Mouse (Mus musculus) limb, embryonic 13.5 days (tissue): ENCODE results near the gene March6. TPM values are rescaled to one million over a fixed set of nuclear protein-coding genes. Genes with fewer than 3 reads are reported as not detected.

Experiments used
- ATAC-seq: fragments of 200-750 bp; cut with Nextera tagmentation; 2 replicates; pipeline ENCODE4 v1.8.0; 2017; ENCODE audit warnings: low read depth, moderate number of reproducible peaks, moderate TSS enrichment; ENCODE audit not compliant: low FRiP score
- H3K27ac ChIP-seq: fragments of 300-500 bp; sonication (generic); 2 replicates; pipeline ENCODE4 v1.5.1; 2015; ENCODE audit warnings: inconsistent platforms, mild to moderate bottlenecking, moderate library complexity
- H3K27me3 ChIP-seq: fragments of 300-500 bp; sonication (generic); 2 replicates; pipeline ENCODE4 v1.6.1; 2015; ENCODE audit warnings: mild to moderate bottlenecking, inconsistent platforms
- H3K36me3 ChIP-seq: fragments of 300-500 bp; sonication (generic); 2 replicates; pipeline ENCODE4 v1.6.1; 2015; ENCODE audit warnings: inconsistent platforms, mild to moderate bottlenecking, moderate library complexity
- H3K4me1 ChIP-seq: fragments of 300-500 bp; sonication (generic); 2 replicates; pipeline ENCODE4 v1.6.1; 2015; ENCODE audit warnings: inconsistent platforms
- H3K4me2 ChIP-seq: fragments of 300-500 bp; sonication (generic); replicated peaks from 2 replicates; pipeline ENCODE4 v1.6.1; 2015; ENCODE audit warnings: inconsistent platforms, mild to moderate bottlenecking, moderate library complexity
- H3K4me3 ChIP-seq: fragments of 300-500 bp; sonication (generic); 2 replicates; pipeline ENCODE4 v1.5.1; 2015; ENCODE audit warnings: moderate library complexity, mild to moderate bottlenecking, inconsistent platforms
- H3K9ac ChIP-seq: fragments of 300-500 bp; sonication (generic); 2 replicates; pipeline ENCODE4 v1.6.1; 2015; ENCODE audit warnings: mild to moderate bottlenecking, inconsistent platforms
- H3K9me3 ChIP-seq: fragments of 300-500 bp; sonication (generic); 2 replicates; pipeline ENCODE4 v1.6.1; 2016; ENCODE audit warnings: inconsistent platforms
- WGBS: fragments of 180-500 bp; shearing (Covaris S2); methylation state at CpG from one replicate; pipeline ENCODE4 v1.1.7; 2015; 5-methylcytosine and 5-hydroxymethylcytosine counted together
- polyA plus RNA-seq: library from polyadenylated mRNA; unstranded; fragments of >200 nt; fragmentation: Nextera tagmentation; extraction: Ambion mirVana; gene quantifications from 2 replicates; pipeline ENCODE4 v1.2.1, GENCODE M21; 2015

Gene March6
- polyA plus RNA-seq, 1 experiment from 2014 or later = 32.0 TPM

GRCm38 (mm10) chr15:31460571-31460970, 70.3 kb downstream of the March6 start:
- Histone ChIP-seq H3K27ac (no peak overlapping the region), H3K9me3 (no peaks in the 10 kb centered on the region), H3K4me1 (no peaks in the 10 kb centered on the region), H3K27me3 (no peaks in the 10 kb centered on the region), H3K4me3 (no peak overlapping the region), H3K9ac (no peak overlapping the region), H3K36me3 (peaks cover 81% of the 10 kb centered on the region), H3K4me2 (no peak overlapping the region)
- no peak for ATAC-seq
- 98% methylated on average over 2 of the region's 2 CpGs for WGBS

DNA sequence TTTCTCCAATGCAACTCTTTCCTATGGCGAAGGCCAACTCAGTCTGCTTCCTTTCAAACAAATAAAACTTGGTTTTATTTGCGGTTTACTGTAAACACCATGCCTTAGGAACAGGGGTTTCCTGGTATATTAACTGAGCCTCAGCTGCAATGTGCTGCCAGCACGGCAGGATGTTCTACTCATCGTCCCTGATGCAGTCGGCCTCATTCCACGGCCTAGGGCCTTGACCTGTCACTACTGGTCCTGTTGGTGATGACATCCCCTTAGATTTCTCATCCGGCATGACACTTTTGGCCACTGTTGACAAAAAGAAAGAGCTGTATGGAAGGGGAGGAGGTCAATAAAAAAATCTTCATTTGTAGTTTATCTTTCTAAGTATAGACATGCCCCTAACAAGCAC, 72.8 kb downstream of the March6 start:
- no peak for ATAC-seq
- no peak overlapping the region for H3K4me2 ChIP-seq
- H3K9ac ChIP-seq = no peak overlapping the region
- H3K27ac ChIP-seq = no peak overlapping the region
- H3K4me1 ChIP-seq = no peaks in the 10 kb centered on the region
- WGBS = 85% methylated on average over 7 of the region's 7 CpGs
- peaks cover 60% of the 10 kb centered on the region for H3K36me3 ChIP-seq
- H3K27me3 ChIP-seq = no peaks in the 10 kb centered on the region
- no peak overlapping the region for H3K4me3 ChIP-seq
- H3K9me3 ChIP-seq = no peaks in the 10 kb centered on the region

- Histone ChIP-seq H3K36me3 (peaks cover 43% of the 10 kb centered on the region), H3K4me3 (no peak overlapping the region), H3K9ac (no peak overlapping the region), H3K27ac (no peak overlapping the region), H3K27me3 (no peaks in the 10 kb centered on the region), H3K9me3 (no peaks in the 10 kb centered on the region), H3K4me1 (peaks cover 13% of the 10 kb centered on the region; the same call in 1 of the 2 replicates), H3K4me2 (no peak overlapping the region)
- WGBS = 91% methylated on average over 5 of the region's 5 CpGs
- ATAC-seq = no peak
Observed at GRCm38 (mm10) chr15:31456381-31456780, 74.5 kb downstream of the March6 start.

- no peak for ATAC-seq
Observed at GRCm38 (mm10) chr15:31454861-31455295, 76.0 kb downstream of the March6 start.

DNA sequence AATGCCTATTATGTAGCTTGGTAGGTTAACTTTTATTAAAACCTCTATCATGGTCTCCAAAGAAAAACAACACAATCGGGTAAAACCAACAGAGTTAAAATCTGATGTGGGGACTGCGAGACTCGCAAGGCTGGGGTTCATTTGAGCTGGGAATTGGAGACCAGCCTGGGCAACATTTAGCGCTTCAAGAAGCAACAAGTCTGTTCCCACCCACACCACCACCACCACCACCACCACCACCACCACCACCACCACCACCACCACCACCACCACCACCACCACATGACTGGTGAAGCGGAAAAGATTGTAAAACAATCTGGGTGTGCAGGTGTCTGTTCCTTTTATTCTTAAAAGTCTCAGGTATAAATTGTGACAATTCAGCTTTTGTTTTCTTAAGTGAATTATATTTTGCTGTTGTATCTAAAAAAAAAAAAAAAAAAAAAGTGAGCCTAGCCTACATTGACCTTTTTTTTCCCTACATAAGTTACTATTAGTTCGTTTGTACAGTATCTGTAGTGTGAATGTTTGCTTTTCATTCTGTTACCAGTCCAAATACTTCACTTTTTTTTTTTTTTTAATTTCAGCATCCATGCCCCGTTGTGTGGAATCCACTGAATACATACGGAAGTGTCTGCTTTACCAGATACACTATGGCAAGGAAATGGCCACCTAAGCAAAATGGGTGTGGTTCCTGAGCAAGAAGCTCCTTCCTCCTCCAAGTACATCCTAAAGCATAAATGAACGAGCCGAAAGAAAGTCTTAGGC, 76.6 kb downstream of the March6 start:
- Histone ChIP-seq H3K9me3 (no peaks in the 10 kb centered on the region), H3K4me2 (peak overlapping the region; percentile 75), H3K27me3 (no peaks in the 10 kb centered on the region), H3K9ac (peak overlapping the region; percentile 75; the same call in 1 of the 2 replicates), H3K27ac (peak overlapping the region; percentile 84; the same call in 1 of the 2 replicates), H3K36me3 (peaks cover 22% of the 10 kb centered on the region), H3K4me1 (peaks cover 13% of the 10 kb centered on the region; the same call in 1 of the 2 replicates), H3K4me3 (peak overlapping the region; percentile 69)
- 50% methylated on average over 10 of the region's 10 CpGs for WGBS
- ATAC-seq = no peak

More at GRCm38 (mm10) chr15:31454861-31455295, 76.0 kb downstream of the March6 start:
- Histone ChIP-seq H3K4me3 (no peak overlapping the region), H3K27me3 (no peaks in the 10 kb centered on the region), H3K9me3 (no peaks in the 10 kb centered on the region), H3K4me2 (no peak overlapping the region), H3K36me3 (peaks cover 28% of the 10 kb centered on the region), H3K27ac (no peak overlapping the region), H3K4me1 (peaks cover 13% of the 10 kb centered on the region; the same call in 1 of the 2 replicates), H3K9ac (no peak overlapping the region)
- 75% methylated on average over 7 of the region's 7 CpGs for WGBS

DNA sequence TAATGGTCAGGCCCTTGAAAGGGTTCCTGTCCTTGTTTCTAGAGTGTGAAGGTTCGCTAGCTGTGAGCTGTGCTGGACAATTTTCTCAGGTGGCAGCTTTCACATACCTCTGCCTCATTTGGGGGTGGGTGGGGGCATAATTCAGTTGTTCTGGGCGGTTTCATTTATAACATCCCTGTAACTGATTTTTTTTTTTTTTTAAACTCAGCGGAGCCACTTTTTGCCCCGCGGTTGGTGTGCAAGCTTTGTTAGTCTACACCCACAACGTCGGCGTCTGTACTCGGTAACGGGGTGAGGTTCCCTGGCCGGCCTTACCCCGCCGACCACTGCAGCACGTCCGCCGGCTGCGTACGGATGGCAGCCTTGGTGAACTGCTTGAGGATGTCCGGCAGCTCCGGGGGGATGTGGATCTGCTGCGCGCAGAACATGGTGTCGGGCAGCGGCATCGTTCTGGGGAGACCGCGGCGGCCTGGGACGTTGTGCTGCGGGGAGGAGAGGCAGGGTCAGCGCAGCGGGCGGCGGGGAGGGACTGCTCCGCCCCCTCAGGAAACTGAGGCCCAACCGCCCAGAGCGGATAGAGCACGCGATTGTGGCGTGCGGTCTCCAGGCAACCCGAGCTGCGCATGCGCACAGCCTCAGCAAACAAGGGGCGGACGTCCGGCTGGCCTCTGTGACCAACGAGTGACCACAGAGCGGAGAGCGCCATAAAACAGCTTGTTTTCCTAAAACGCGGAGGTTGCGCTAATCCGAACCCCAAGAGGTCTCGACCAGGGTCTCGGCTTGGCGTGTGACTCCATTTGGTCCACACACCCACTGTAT, 77.5 kb downstream of the March6 start, which contains the start of gene Ropn1l:
Gene Ropn1l, minus strand, starts transcription at position 640 of the 819 bp plus-strand sequence.
- peak within 1 kb of the TSS; percentile 75 for H3K9ac ChIP-seq
- H3K4me3 ChIP-seq = peak within 1 kb of the TSS; percentile 69
- peak within 1 kb of the TSS; percentile 75 for H3K4me2 ChIP-seq
- peak; percentile 93 for ATAC-seq
- H3K9me3 ChIP-seq = no peaks in the 10 kb centered on the region
- H3K4me1 ChIP-seq = peaks cover 13% of the 10 kb centered on the region; the same call in 1 of the 2 replicates
- peak within 1 kb of the TSS; percentile 84 for H3K27ac ChIP-seq
- H3K36me3 ChIP-seq = peaks cover 13% of the 10 kb centered on the region
- WGBS = under 1% methylated on average over 57 of the region's 57 CpGs
- no peaks in the 10 kb centered on the region for H3K27me3 ChIP-seq

GRCm38 (mm10) chr15:31452336-31453097, 78.3 kb downstream of the March6 start:
- peaks cover 5% of the 10 kb centered on the region; the same call in 1 of the 2 replicates for H3K36me3 ChIP-seq
- H3K27me3 ChIP-seq = no peaks in the 10 kb centered on the region
- no peak for ATAC-seq
- peak overlapping the region; percentile 69 for H3K4me3 ChIP-seq
- no peaks in the 10 kb centered on the region for H3K9me3 ChIP-seq
- 0 out of 2 replicates have a peak overlapping the region, but pooled peaks have one; percentile 22 for H3K27ac ChIP-seq
- H3K9ac ChIP-seq = peak overlapping the region; percentile 75
- H3K4me1 ChIP-seq = peaks cover 13% of the 10 kb centered on the region; the same call in 1 of the 2 replicates
- peak overlapping the region; percentile 75 for H3K4me2 ChIP-seq
- 39% methylated on average over 18 of the region's 18 CpGs for WGBS

DNA sequence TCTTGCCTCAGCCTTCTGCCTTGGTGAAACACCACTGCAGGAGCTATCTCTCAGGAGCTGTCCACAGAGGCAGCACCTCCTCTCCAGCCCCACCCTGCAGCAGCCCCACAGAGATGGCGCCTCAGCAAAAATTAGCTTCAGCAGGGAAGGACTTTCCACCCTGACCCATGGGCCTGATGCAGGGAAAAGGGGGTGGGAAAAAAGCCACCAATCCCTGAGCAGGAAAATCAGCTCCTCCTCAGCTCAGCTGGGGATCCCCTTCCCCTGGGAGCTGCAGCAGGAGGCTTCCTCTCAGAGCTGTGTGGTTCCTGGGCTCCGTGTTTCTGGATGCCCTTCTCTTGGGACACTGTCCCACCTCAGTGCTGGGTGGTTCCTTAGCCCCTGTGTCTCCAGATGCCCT, 81.1 kb downstream of the March6 start:
- H3K27ac ChIP-seq = no peak overlapping the region
- H3K36me3 ChIP-seq = peaks cover 1% of the 10 kb centered on the region; the same call in 1 of the 2 replicates
- H3K4me3 ChIP-seq = no peak overlapping the region
- no peak overlapping the region for H3K9ac ChIP-seq
- no peak overlapping the region for H3K4me2 ChIP-seq
- 13% methylated on average over 2 of the region's 2 CpGs for WGBS
- no peaks in the 10 kb centered on the region for H3K27me3 ChIP-seq
- ATAC-seq = no peak
- no peaks in the 10 kb centered on the region for H3K9me3 ChIP-seq
- H3K4me1 ChIP-seq = peaks cover 13% of the 10 kb centered on the region; the same call in 1 of the 2 replicates

- Histone ChIP-seq H3K36me3 (no peaks in the 10 kb centered on the region), H3K4me1 (peaks cover 4% of the 10 kb centered on the region; the same call in 1 of the 2 replicates), H3K4me2 (peak overlapping the region; percentile 30; the same call in 1 of the 2 replicates), H3K4me3 (no peak overlapping the region), H3K9me3 (no peaks in the 10 kb centered on the region), H3K9ac (no peak overlapping the region), H3K27ac (no peak overlapping the region), H3K27me3 (no peaks in the 10 kb centered on the region)
- no peak for ATAC-seq
- 48% methylated on average over 7 of the region's 7 CpGs for WGBS
Observed at GRCm38 (mm10) chr15:31447121-31447520, 83.7 kb downstream of the March6 start.

DNA sequence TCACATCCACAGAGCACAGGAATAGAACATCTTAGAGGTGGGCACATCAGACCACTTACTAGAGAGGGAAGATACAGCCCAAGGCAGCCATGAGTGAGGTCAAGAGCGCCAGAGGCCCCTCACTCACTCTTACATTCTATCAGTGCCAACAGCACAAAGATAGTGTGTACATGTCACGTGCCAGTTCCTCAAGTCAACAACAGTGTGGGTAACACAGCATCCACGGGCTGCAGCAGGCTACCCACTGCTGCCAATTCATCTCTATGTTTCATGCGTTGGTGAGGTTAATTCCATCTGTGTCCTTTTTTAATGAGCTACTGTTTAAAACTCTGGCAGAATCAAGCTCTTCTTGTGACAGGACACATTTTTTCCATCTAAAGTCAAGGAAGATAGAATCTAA, 88.2 kb downstream of the March6 start:
- Histone ChIP-seq H3K36me3 (no peaks in the 10 kb centered on the region), H3K9me3 (no peaks in the 10 kb centered on the region), H3K9ac (no peak overlapping the region), H3K4me1 (no peaks in the 10 kb centered on the region), H3K27ac (no peak overlapping the region), H3K4me2 (no peak overlapping the region), H3K27me3 (no peaks in the 10 kb centered on the region), H3K4me3 (no peak overlapping the region)
- no peak for ATAC-seq
- 87% methylated on average over 4 of the region's 4 CpGs for WGBS

GRCm38 (mm10) chr15:31441996-31442395, 88.9 kb downstream of the March6 start:
- 80% methylated on average over 6 of the region's 6 CpGs for WGBS
- ATAC-seq = no peak
- Histone ChIP-seq H3K27ac (no peak overlapping the region), H3K4me1 (no peaks in the 10 kb centered on the region), H3K9ac (no peak overlapping the region), H3K4me2 (no peak overlapping the region), H3K9me3 (no peaks in the 10 kb centered on the region), H3K4me3 (no peak overlapping the region), H3K27me3 (no peaks in the 10 kb centered on the region), H3K36me3 (no peaks in the 10 kb centered on the region)
